8 mouse cellular contexts compared by ENCODE assay signal in the genomic region with DNA sequence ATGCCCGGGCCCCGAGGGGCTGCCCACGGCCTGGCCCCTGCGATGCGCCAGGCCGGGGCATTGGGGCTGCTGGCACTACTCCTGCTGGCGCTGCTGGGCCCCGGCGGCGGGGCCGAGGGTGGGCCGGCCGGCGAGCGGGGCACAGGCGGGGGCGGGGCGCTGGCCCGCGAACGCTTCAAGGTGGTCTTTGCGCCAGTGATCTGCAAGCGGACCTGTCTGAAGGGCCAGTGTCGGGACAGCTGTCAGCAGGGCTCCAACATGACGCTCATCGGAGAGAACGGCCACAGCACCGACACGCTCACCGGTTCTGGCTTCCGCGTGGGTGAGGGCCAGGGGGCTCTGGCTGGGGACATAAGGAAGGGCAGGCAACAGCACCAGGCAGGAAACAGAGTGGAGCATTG. TPM values are rescaled to one million over a fixed set of nuclear protein-coding genes. Genes with fewer than 3 reads are reported as not detected.
A peak's percentile ranks its signal among the peaks of the same experiment; 100 is the strongest.
DNase-seq lines count a peak whose midpoint lies in the region; ATAC-seq and TF ChIP-seq lines count a peak whose summit lies in the region.

No protein-coding gene starts in this region.

- no peaks in the 10 kb centered on the region for H3K9me3 ChIP-seq in kidney, embryonic 16.5 days (ENCODE audit: low read length)
- no peaks in the 10 kb centered on the region for H3K9me3 ChIP-seq in embryonic facial prominence, embryonic 12.5 days
- no peaks in the 10 kb centered on the region for H3K9me3 ChIP-seq in hindbrain, postnatal 0 days (ENCODE audit: low read length)
- no peaks in the 10 kb centered on the region for H3K9me3 ChIP-seq in midbrain, embryonic 15.5 days

- H3K4me3 ChIP-seq in kidney, embryonic 16.5 days (ENCODE audit: low read length): peak overlapping the region; percentile 76
- H3K4me3 ChIP-seq in embryonic facial prominence, embryonic 12.5 days: peak overlapping the region; percentile 75
- peak overlapping the region; percentile 54 for H3K4me3 ChIP-seq in hindbrain, postnatal 0 days (ENCODE audit: low read length)
- H3K4me3 ChIP-seq in midbrain, embryonic 15.5 days: peak overlapping the region; percentile 44

- no peaks in the 10 kb centered on the region for H3K36me3 ChIP-seq in kidney, embryonic 16.5 days (ENCODE audit: insufficient read depth, low read length)
- H3K36me3 ChIP-seq in embryonic facial prominence, embryonic 12.5 days: no peaks in the 10 kb centered on the region
- no peaks in the 10 kb centered on the region for H3K36me3 ChIP-seq in hindbrain, postnatal 0 days (ENCODE audit: insufficient read depth, low read length)
- no peaks in the 10 kb centered on the region for H3K36me3 ChIP-seq in midbrain, embryonic 15.5 days (replicated peaks)

- peak overlapping the region; percentile 78 for H3K27ac ChIP-seq in kidney, embryonic 16.5 days (ENCODE audit: low read length)
- H3K27ac ChIP-seq in embryonic facial prominence, embryonic 12.5 days: peak overlapping the region; percentile 90
- peak overlapping the region; percentile 77 for H3K27ac ChIP-seq in hindbrain, postnatal 0 days
- peak overlapping the region; percentile 74 for H3K27ac ChIP-seq in midbrain, embryonic 15.5 days

- H3K4me1 ChIP-seq in kidney, embryonic 16.5 days (ENCODE audit: insufficient read depth, low read length): peaks cover 48% of the 10 kb centered on the region
- peaks cover 39% of the 10 kb centered on the region for H3K4me1 ChIP-seq in embryonic facial prominence, embryonic 12.5 days
- H3K4me1 ChIP-seq in hindbrain, postnatal 0 days (ENCODE audit: insufficient read depth, low read length): peaks cover 7% of the 10 kb centered on the region; the same call in 1 of the 2 replicates
- peaks cover 37% of the 10 kb centered on the region for H3K4me1 ChIP-seq in midbrain, embryonic 15.5 days

- TF ChIP-seq CTCF in hindbrain, postnatal 0 days (IDR thresholded peaks at IDR 0.05; ENCODE audit: low read depth): no peak

- DNase-seq in kidney, adult 8-10 months: no peak
- DNase-seq in hindbrain, postnatal 0 days (ENCODE audit: low spot score): peak; percentile 43
- no peak for DNase-seq in frontal cortex, postnatal 36 days (ENCODE audit: low spot score in 2 of 2)
- no peak for DNase-seq in layer of hippocampus, postnatal 36 days
- no peak for DNase-seq in cerebellum, adult 11-12 months

- peak; percentile 25; the same call in 1 of the 2 replicates for ATAC-seq in kidney, embryonic 16.5 days (ENCODE audit: low FRiP score, low TSS enrichment)
- ATAC-seq in embryonic facial prominence, embryonic 12.5 days (ENCODE audit: insufficient number of reproducible peaks, insufficient read depth, low FRiP score, low TSS enrichment): no peak
- peak; percentile 12 for ATAC-seq in hindbrain, postnatal 0 days
- peak; percentile 47 for ATAC-seq in midbrain, embryonic 15.5 days (replicated peaks)

- H3K27me3 ChIP-seq in kidney, embryonic 16.5 days (ENCODE audit: insufficient read depth, low read length): no peaks in the 10 kb centered on the region
- H3K27me3 ChIP-seq in embryonic facial prominence, embryonic 12.5 days: peaks cover 36% of the 10 kb centered on the region
- no peaks in the 10 kb centered on the region for H3K27me3 ChIP-seq in hindbrain, postnatal 0 days (ENCODE audit: insufficient read depth, low read length)
- peaks cover 19% of the 10 kb centered on the region for H3K27me3 ChIP-seq in midbrain, embryonic 15.5 days (replicated peaks)

- peak overlapping the region; percentile 99 for H3K4me2 ChIP-seq in kidney, embryonic 16.5 days (replicated peaks; ENCODE audit: low read depth, low read length)
- peak overlapping the region; percentile 93 for H3K4me2 ChIP-seq in embryonic facial prominence, embryonic 12.5 days (replicated peaks)
- H3K4me2 ChIP-seq in hindbrain, postnatal 0 days (ENCODE audit: low read depth, low read length): peak overlapping the region; percentile 95
- H3K4me2 ChIP-seq in midbrain, embryonic 15.5 days: peak overlapping the region; percentile 89

- H3K9ac ChIP-seq in kidney, embryonic 16.5 days (replicated peaks; ENCODE audit: low read length): peak overlapping the region; percentile 94
- peak overlapping the region; percentile 93 for H3K9ac ChIP-seq in embryonic facial prominence, embryonic 12.5 days
- H3K9ac ChIP-seq in hindbrain, postnatal 0 days (replicated peaks; ENCODE audit: low read length): peak overlapping the region; percentile 60
- H3K9ac ChIP-seq in midbrain, embryonic 15.5 days: peak overlapping the region; percentile 53

- under 1% methylated on average over 32 of the region's 32 CpGs for WGBS in kidney, embryonic 16.5 days
- WGBS in embryonic facial prominence, embryonic 12.5 days: under 1% methylated on average over 32 of the region's 32 CpGs
- 2% methylated on average over 31 of the region's 32 CpGs for WGBS in hindbrain, postnatal 0 days
- 1% methylated on average over 32 of the region's 32 CpGs for WGBS in midbrain, embryonic 15.5 days

RNA-seq across cellular contexts. Expression of gene Ltbp3, which starts 1.5 kb away (rescaled TPM):
- 18.1 and 21.5 TPM in 2 replicates for polyA plus RNA-seq in kidney, embryonic 16.5 days (2015; fragmentation: Nextera tagmentation; extraction: Ambion mirVana)
- polyA plus RNA-seq in embryonic facial prominence, embryonic 12.5 days (2016; fragmentation: Nextera tagmentation; extraction: Ambion mirVana): 25.3 and 27.0 TPM in 2 replicates
- 43.0 and 50.2 TPM in 2 replicates for total RNA-seq in hindbrain, postnatal 0 days (2014; rRNA removed)
- 14.0 and 14.4 TPM in 2 replicates for polyA plus RNA-seq in hindbrain, postnatal 0 days (2015; fragmentation: Nextera tagmentation; extraction: Ambion mirVana)
- 8.2 and 12.6 TPM in 2 replicates for polyA plus RNA-seq in midbrain, embryonic 15.5 days (2015; fragmentation: Nextera tagmentation; extraction: Ambion mirVana)
- 10 to 100 TPM; 24.9 to 28.0 TPM for total RNA-seq in layer of hippocampus, postnatal 36 days (2021)

RNA-seq across cellular contexts. Expression of gene Fam89b, which starts 12.8 kb away (rescaled TPM):
- polyA plus RNA-seq in kidney, embryonic 16.5 days (2015; fragmentation: Nextera tagmentation; extraction: Ambion mirVana): 93.4 and 97.9 TPM in 2 replicates
- polyA plus RNA-seq in embryonic facial prominence, embryonic 12.5 days (2016; fragmentation: Nextera tagmentation; extraction: Ambion mirVana): 143 and 150 TPM in 2 replicates
- total RNA-seq in hindbrain, postnatal 0 days (2014; rRNA removed): 177 and 188 TPM in 2 replicates
- 131 and 140 TPM in 2 replicates for polyA plus RNA-seq in hindbrain, postnatal 0 days (2015; fragmentation: Nextera tagmentation; extraction: Ambion mirVana)
- polyA plus RNA-seq in midbrain, embryonic 15.5 days (2015; fragmentation: Nextera tagmentation; extraction: Ambion mirVana): 158 and 165 TPM in 2 replicates
- total RNA-seq in layer of hippocampus, postnatal 36 days (2021): 10 to 100 TPM; 24.1 to 29.4 TPM

RNA-seq across cellular contexts. Expression of gene Ehbp1l1, which starts 16.1 kb away (rescaled TPM):
- 19.5 and 25.0 TPM in 2 replicates for polyA plus RNA-seq in kidney, embryonic 16.5 days (2015; fragmentation: Nextera tagmentation; extraction: Ambion mirVana)
- polyA plus RNA-seq in embryonic facial prominence, embryonic 12.5 days (2016; fragmentation: Nextera tagmentation; extraction: Ambion mirVana): 14.4 TPM in 2 replicates
- 16.6 and 19.7 TPM in 2 replicates for total RNA-seq in hindbrain, postnatal 0 days (2014; rRNA removed)
- polyA plus RNA-seq in hindbrain, postnatal 0 days (2015; fragmentation: Nextera tagmentation; extraction: Ambion mirVana): 40.0 and 43.0 TPM in 2 replicates
- 23.7 and 25.5 TPM in 2 replicates for polyA plus RNA-seq in midbrain, embryonic 15.5 days (2015; fragmentation: Nextera tagmentation; extraction: Ambion mirVana)
- 10 to 100 TPM; 13.7 to 14.2 TPM for total RNA-seq in layer of hippocampus, postnatal 36 days (2021)

RNA-seq across cellular contexts. Expression of gene Scyl1, which starts 29.0 kb away (rescaled TPM):
- 82.9 and 85.3 TPM in 2 replicates for polyA plus RNA-seq in kidney, embryonic 16.5 days (2015; fragmentation: Nextera tagmentation; extraction: Ambion mirVana)
- 78.8 and 80.0 TPM in 2 replicates for polyA plus RNA-seq in embryonic facial prominence, embryonic 12.5 days (2016; fragmentation: Nextera tagmentation; extraction: Ambion mirVana)
- 84.1 and 96.6 TPM in 2 replicates for total RNA-seq in hindbrain, postnatal 0 days (2014; rRNA removed)
- 73.3 and 76.2 TPM in 2 replicates for polyA plus RNA-seq in hindbrain, postnatal 0 days (2015; fragmentation: Nextera tagmentation; extraction: Ambion mirVana)
- polyA plus RNA-seq in midbrain, embryonic 15.5 days (2015; fragmentation: Nextera tagmentation; extraction: Ambion mirVana): 87.6 and 94.7 TPM in 2 replicates
- total RNA-seq in layer of hippocampus, postnatal 36 days (2021): 10 to 100 TPM; 75.6 to 75.9 TPM

RNA-seq across cellular contexts. Expression of gene Kcnk7, which starts 38.1 kb away (rescaled TPM):
- polyA plus RNA-seq in kidney, embryonic 16.5 days (2015; fragmentation: Nextera tagmentation; extraction: Ambion mirVana): 0.15 and 0.23 TPM in 2 replicates
- 0.24 TPM in 1 of 2 replicates, not detected in the other for polyA plus RNA-seq in embryonic facial prominence, embryonic 12.5 days (2016; fragmentation: Nextera tagmentation; extraction: Ambion mirVana)
- total RNA-seq in hindbrain, postnatal 0 days (2014; rRNA removed): not detected in 2 replicates
- 0.19 and 0.61 TPM in 2 replicates for polyA plus RNA-seq in hindbrain, postnatal 0 days (2015; fragmentation: Nextera tagmentation; extraction: Ambion mirVana)
- 0.19 and 0.28 TPM in 2 replicates for polyA plus RNA-seq in midbrain, embryonic 15.5 days (2015; fragmentation: Nextera tagmentation; extraction: Ambion mirVana)
- total RNA-seq in layer of hippocampus, postnatal 36 days (2021): not detected
